Mouse (Mus musculus) stomach, postnatal 0 days (tissue): ENCODE results near the gene Tefm.

Experiments
- CTCF ChIP-seq: IDR thresholded peaks from 2 replicates; pipeline ENCODE4 v1.5.1; 2016; ENCODE audit warnings: antibody characterized with exemption, low read depth, mild to moderate bottlenecking, moderate library complexity
- EP300 ChIP-seq: optimal IDR thresholded peaks from 2 replicates; pipeline ENCODE3; 2016; ENCODE audit warnings: antibody characterized with exemption

DNA sequence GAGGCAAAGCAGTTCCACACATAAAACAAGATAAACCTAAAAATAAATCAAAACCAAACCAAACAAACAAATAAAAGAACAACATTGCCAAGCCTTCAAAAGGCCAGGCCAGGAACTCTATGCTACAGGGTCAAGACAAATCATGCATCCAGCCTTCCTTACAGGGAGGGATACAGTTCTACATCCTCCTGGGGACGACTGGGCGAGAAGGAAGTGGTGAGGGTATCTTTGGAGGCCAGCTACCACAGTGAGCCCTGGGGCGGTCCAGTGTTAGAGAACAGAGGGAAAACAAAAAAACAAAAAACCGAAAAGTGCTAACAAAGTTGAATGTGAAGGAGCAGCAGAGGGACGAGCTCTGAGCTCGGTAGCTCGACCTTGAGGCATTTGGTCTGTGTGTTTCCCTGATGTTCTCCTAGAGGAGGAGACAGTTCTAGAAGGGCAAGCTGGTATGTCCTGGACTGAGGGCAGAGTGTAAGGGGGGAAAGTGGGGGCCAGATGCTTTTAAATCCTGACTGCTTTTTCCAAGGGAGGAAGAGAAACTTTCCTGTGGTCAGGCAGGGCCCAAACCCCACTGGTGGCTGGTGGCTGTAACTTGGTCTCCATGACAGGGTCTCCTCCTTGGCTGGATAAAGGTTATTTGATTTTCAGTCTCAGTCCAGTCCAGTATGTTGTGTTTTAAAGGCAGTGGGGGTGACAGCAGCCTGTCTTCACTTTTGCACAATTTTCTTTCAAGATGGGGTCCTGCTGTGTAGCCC is 21.6 kb upstream of the Tefm start:
- TF ChIP-seq CTCF, result no peak
- no peak for TF ChIP-seq EP300
